Mouse (Mus musculus): ENCODE results near the gene Camta1. TPM values are rescaled to one million over a fixed set of nuclear protein-coding genes. Genes with fewer than 3 reads are reported as not detected.

Gene Camta1
- polyA plus RNA-seq (2012; rRNA removed): 7.7 and 7.8 TPM in 2 replicates

DNA sequence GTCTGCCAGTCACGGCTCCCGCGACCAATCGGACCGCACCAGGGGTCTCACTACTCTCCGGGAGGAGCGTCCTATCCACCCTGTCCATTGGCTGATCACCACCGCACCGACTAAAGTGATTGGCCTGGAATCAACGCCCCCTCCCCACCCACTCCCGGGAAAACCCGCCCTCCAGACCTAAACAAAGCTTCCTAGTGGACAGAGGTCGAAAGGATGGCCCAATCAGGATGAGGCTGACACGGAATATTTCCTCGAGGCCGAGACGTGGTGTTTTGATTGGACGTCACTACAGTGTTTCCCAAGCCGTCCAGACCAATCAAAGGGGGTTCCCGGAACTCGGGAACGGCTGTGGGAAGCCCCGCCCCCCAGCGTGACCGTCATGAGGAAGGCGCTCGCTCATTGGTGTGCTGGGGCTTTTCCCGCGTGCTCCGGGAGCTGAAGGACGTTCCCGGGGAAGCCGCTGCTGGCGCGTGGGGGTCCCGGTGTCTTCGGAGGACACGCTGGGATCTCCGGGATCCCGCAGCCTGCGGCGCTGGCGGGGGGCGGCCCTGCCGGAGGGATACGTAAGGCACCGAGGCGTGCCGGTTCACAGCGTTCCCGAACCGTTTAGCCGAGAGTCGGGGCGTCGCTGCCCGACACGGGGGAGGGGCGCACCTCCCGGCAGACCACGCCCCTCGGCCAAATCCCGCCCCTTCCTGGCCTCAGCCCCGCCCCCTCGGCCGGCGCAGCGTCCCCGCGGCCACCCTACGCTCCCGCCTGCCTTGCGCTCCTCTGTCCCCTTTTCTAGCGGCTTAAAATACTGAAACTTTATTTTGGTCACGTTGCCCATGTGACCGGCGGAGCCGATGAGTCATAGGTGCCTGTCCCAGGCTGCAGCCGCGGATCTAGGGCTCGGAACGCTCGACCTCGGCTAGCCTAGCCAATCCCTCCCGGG is at the start of gene Camta1:
Camta1 (minus strand) TSS at position 71 of the 934 bp plus-strand sequence.
- H3K27ac ChIP-seq (ENCODE audit: insufficient read depth, low read depth, low read length): peak within 1 kb of the TSS; percentile 93
- H3K27me3 ChIP-seq (replicated peaks; ENCODE audit: control insufficient read depth, insufficient read depth, low read length): no peaks in the 10 kb centered on the region
- DNase-seq: peak; percentile 100
- under 1% methylated on average over 84 of the region's 85 CpGs for WGBS
- H3K4me1 ChIP-seq (ENCODE audit: control insufficient read depth, insufficient read depth, low read length): peaks cover 3% of the 10 kb centered on the region; the same call in 1 of the 2 replicates
- peak within 1 kb of the TSS; percentile 83 for H3K4me3 ChIP-seq (ENCODE audit: insufficient read depth, low read depth, low read length)
- TF ChIP-seq CTCF (conservative IDR thresholded peaks at IDR 0.05; ENCODE audit: insufficient read depth, insufficient read length, low read depth, low read length): no peak
- peak; percentile 51 for TF ChIP-seq POLR2A (IDR thresholded peaks at IDR 0.05; ENCODE audit: low read depth, low read length)
- H3K36me3 ChIP-seq (ENCODE audit: control insufficient read depth, insufficient read depth, low read length): no peaks in the 10 kb centered on the region

DNA sequence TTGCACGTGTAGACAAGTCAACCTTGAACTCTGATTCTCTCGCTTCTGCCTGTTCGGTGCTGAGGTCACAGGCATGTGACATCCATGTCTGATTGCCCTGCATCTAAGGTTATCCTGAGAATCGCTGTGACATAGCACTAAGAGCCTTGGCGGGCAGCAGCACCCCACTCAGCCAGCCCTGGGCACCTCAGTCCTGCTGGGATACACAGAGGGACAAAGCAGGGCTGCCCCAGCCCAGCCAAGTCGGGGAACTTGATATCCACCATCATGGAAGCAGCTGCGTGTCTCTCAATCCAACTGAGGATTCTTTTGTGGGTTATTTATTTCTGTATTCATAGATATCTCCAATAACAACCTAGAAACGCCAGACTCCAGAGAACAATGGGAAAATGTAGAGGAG is 47.1 kb upstream of the Camta1 start:
- DNase-seq: no peak
- no peaks in the 10 kb centered on the region for H3K4me1 ChIP-seq (ENCODE audit: control insufficient read depth, insufficient read depth, low read length)
- 68% methylated on average over 8 of the region's 8 CpGs for WGBS

DNA sequence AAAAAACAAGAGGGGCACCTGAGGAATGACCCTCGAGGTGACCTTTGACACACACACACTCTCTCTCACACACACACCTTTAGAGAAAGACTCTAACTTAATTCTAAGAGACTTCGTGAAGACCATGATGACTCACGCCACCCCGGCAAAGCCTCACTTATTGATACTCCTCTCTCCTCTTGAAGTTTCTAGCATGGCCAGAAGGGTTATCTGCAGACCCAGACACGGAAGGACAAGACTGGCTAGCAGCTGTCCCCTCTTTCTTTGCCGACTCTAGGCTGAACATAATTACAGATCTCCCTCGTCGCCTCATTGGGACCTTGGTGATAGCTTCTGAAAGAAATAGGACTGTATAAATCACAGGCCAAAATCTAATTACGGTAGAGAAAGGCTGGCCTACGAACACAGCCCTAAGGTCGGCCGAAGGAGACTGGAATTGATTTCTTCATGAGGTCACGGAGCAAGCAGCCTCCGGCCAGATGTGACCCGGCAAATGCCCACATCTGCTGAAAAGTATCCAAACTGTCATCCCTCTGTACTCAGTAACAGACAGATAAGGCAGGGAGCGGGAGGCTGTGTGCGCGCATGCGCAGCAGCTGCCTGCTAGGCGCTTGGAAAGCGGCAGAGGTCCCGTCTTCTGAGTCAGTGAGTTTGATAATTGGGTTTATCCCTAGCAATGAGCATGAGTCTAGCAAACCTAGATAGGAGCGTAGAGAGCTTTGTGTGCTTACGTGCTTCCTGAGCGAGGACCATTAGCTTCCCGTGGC is 46.1 kb upstream of the Camta1 start:
- Histone ChIP-seq H3K27me3 (replicated peaks; ENCODE audit: control insufficient read depth, insufficient read depth, low read length) (no peaks in the 10 kb centered on the region), H3K36me3 (ENCODE audit: control insufficient read depth, insufficient read depth, low read length) (no peaks in the 10 kb centered on the region), H3K27ac (ENCODE audit: insufficient read depth, low read depth, low read length) (no peak overlapping the region), H3K4me1 (ENCODE audit: control insufficient read depth, insufficient read depth, low read length) (0 out of 2 replicates have a peak, but pooled peaks cover 6% of the 10 kb centered on the region), H3K4me3 (ENCODE audit: insufficient read depth, low read depth, low read length) (no peak overlapping the region)
- DNase-seq: no peak
- TF ChIP-seq CTCF (conservative IDR thresholded peaks at IDR 0.05; ENCODE audit: insufficient read depth, insufficient read length, low read depth, low read length): no peak
- no peak for TF ChIP-seq POLR2A (IDR thresholded peaks at IDR 0.05; ENCODE audit: low read depth, low read length)
- 61% methylated on average over 26 of the region's 26 CpGs for WGBS

More for the DNA sequence above, 47.1 kb upstream of the Camta1 start:
- Histone ChIP-seq H3K27ac (ENCODE audit: insufficient read depth, low read depth, low read length) (no peak overlapping the region), H3K27me3 (replicated peaks; ENCODE audit: control insufficient read depth, insufficient read depth, low read length) (no peaks in the 10 kb centered on the region), H3K36me3 (ENCODE audit: control insufficient read depth, insufficient read depth, low read length) (no peaks in the 10 kb centered on the region), H3K4me3 (ENCODE audit: insufficient read depth, low read depth, low read length) (no peak overlapping the region)
- TF ChIP-seq CTCF (conservative IDR thresholded peaks at IDR 0.05; ENCODE audit: insufficient read depth, insufficient read length, low read depth, low read length): no peak
- TF ChIP-seq POLR2A (IDR thresholded peaks at IDR 0.05; ENCODE audit: low read depth, low read length): no peak

DNA sequence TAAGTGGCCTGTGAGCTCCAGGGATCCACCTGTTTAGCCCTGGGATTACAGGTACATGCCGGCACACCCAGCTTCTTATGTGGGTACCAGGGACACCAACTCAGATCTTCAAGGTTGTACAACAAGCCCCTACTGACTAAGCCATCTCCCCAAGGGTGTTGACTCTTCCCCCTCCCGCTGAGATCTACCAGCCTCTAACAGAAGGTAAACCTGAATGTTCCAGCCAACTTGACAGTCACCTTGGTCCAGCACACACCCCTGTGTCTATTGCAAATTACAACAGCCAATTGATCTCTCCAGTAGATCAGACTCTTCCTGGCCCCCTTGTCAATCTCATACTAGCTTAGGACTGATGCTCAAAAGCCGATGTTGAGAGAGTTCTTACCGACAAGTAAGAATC is 43.9 kb upstream of the Camta1 start:
- 0 out of 2 replicates have a peak, but pooled peaks cover 6% of the 10 kb centered on the region for H3K4me1 ChIP-seq (ENCODE audit: control insufficient read depth, insufficient read depth, low read length)
- no peak overlapping the region for H3K27ac ChIP-seq (ENCODE audit: insufficient read depth, low read depth, low read length)
- H3K4me3 ChIP-seq (ENCODE audit: insufficient read depth, low read depth, low read length): no peak overlapping the region
- no peaks in the 10 kb centered on the region for H3K36me3 ChIP-seq (ENCODE audit: control insufficient read depth, insufficient read depth, low read length)
- H3K27me3 ChIP-seq (replicated peaks; ENCODE audit: control insufficient read depth, insufficient read depth, low read length): no peaks in the 10 kb centered on the region
- DNase-seq: no peak
- TF ChIP-seq CTCF (conservative IDR thresholded peaks at IDR 0.05; ENCODE audit: insufficient read depth, insufficient read length, low read depth, low read length) (no peak), POLR2A (IDR thresholded peaks at IDR 0.05; ENCODE audit: low read depth, low read length) (no peak)
- 86% methylated on average over 4 of the region's 4 CpGs for WGBS

DNA sequence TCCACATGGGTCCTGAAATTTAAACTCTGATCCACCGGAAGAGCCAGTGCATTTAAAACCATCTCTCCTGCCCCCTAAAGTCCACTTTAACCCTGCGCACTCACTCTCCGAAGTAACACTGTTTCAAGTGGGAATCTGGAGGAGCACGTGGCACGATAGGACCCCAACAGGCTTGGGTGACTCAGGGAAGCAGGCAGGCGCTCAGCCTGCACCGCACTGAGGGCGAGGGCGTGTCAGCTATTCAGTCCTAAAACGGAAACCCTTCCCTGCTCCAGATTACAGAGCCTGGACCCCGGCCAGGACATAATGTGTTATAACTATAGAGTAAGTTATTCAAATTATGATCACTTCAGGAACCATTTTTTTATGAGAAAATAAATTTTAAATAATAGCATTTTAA is 42.4 kb upstream of the Camta1 start:
- Histone ChIP-seq H3K4me3 (ENCODE audit: insufficient read depth, low read depth, low read length) (no peak overlapping the region), H3K27ac (ENCODE audit: insufficient read depth, low read depth, low read length) (no peak overlapping the region), H3K27me3 (replicated peaks; ENCODE audit: control insufficient read depth, insufficient read depth, low read length) (no peaks in the 10 kb centered on the region), H3K4me1 (ENCODE audit: control insufficient read depth, insufficient read depth, low read length) (0 out of 2 replicates have a peak, but pooled peaks cover 6% of the 10 kb centered on the region), H3K36me3 (ENCODE audit: control insufficient read depth, insufficient read depth, low read length) (no peaks in the 10 kb centered on the region)
- TF ChIP-seq POLR2A (IDR thresholded peaks at IDR 0.05; ENCODE audit: low read depth, low read length) (no peak), CTCF (conservative IDR thresholded peaks at IDR 0.05; ENCODE audit: insufficient read depth, insufficient read length, low read depth, low read length) (no peak)
- 45% methylated on average over 11 of the region's 11 CpGs for WGBS
- DNase-seq: peak; percentile 70

DNA sequence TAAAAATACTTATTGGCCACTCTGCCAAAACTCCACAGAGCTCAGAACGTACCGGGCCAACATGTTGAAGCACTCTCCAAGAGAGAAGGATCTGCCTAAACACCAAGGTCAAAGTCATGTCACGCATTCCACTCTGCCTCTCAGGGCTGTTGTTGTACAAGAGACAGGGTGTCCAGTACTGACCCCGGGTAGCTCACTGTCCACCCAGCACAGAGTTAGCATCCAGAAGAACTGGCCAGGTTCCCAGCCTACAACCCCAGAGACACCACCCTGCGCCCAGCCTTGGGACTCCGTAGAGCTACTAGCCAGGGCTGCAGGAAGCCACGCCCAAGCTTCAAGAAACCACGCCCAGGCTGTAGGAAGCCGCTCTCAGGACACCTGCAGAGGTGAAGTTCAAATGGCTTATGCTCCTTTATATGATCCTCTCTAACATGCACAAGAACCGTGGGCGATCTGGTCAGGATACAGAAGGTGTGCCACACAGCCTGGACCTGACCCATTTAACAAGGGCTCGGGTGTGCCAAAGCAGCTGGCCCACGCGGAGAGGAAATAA is 41.1 kb upstream of the Camta1 start:
- Histone ChIP-seq H3K27me3 (replicated peaks; ENCODE audit: control insufficient read depth, insufficient read depth, low read length) (no peaks in the 10 kb centered on the region), H3K36me3 (ENCODE audit: control insufficient read depth, insufficient read depth, low read length) (no peaks in the 10 kb centered on the region), H3K4me3 (ENCODE audit: insufficient read depth, low read depth, low read length) (no peak overlapping the region), H3K4me1 (ENCODE audit: control insufficient read depth, insufficient read depth, low read length) (0 out of 2 replicates have a peak, but pooled peaks cover 6% of the 10 kb centered on the region), H3K27ac (ENCODE audit: insufficient read depth, low read depth, low read length) (peak overlapping the region; percentile 66)
- peak; percentile 93 for DNase-seq
- 30% methylated on average over 14 of the region's 14 CpGs for WGBS
- TF ChIP-seq CTCF (conservative IDR thresholded peaks at IDR 0.05; ENCODE audit: insufficient read depth, insufficient read length, low read depth, low read length) (no peak), POLR2A (IDR thresholded peaks at IDR 0.05; ENCODE audit: low read depth, low read length) (no peak)
